ENCODE assay signal across 9 mouse cellular contexts in the genomic region with DNA sequence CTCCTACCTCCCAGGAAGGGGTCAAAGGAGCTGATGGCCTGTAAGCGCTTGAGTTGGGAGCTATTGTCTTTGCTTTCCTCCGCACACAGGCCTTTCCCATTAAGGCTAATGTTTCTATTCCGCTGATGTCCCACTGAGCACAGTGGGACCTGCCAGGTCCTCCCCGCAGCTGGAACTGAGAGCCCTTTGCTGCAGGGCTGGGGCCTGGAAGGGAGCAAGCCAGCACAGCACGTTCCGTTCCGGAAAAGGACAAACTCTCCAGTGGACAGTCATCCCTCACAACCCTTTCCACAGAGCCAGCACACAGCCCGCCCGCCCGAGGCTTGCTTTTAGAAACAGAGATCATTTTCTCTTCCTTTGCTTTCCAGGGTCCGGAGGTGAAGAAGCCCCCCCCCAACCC.
A peak's percentile ranks its signal among the peaks of the same experiment; 100 is the strongest.
DNase-seq lines count a peak whose midpoint lies in the region; ATAC-seq lines count a peak whose summit lies in the region.
"Had no signal": no experiment of that assay in that cellular context is flagged by ENCODE, and none has a peak within 500 bp of the region (broad histone marks: within the 10 kb centered on the region; RNA-seq: fewer than 3 reads in every experiment).

No protein-coding gene starts in this region.

- ATAC-seq in midbrain, embryonic 13.5 days = 0 out of 2 replicates have a peak, but pooled peaks have one; percentile 54
- ATAC-seq: Patski had no signal

- peak overlapping the region; percentile 22; the same call in 1 of the 2 replicates for H3K4me2 ChIP-seq in midbrain, embryonic 13.5 days (replicated peaks)

- no peaks in the 10 kb centered on the region for H3K27me3 ChIP-seq in limb, embryonic 10.5 days (ENCODE audit: low read depth, poor library complexity, severe bottlenecking)
- H3K27me3 ChIP-seq in midbrain, embryonic 13.5 days = no peaks in the 10 kb centered on the region
- H3K27me3 ChIP-seq: Patski had no signal

- peaks cover 49% of the 10 kb centered on the region for H3K4me1 ChIP-seq in limb, embryonic 10.5 days
- H3K4me1 ChIP-seq in midbrain, embryonic 13.5 days (replicated peaks) = peaks cover 14% of the 10 kb centered on the region

- WGBS in limb, embryonic 10.5 days = 26% methylated on average over 11 of the region's 11 CpGs
- WGBS in midbrain, embryonic 13.5 days = 11% methylated on average over 11 of the region's 11 CpGs

- H3K27ac ChIP-seq in limb, embryonic 10.5 days = peak overlapping the region; percentile 83
- H3K27ac ChIP-seq in midbrain, embryonic 13.5 days = no peak overlapping the region

- H3K9ac ChIP-seq in midbrain, embryonic 13.5 days (replicated peaks) = no peak overlapping the region

- H3K9me3 ChIP-seq in limb, embryonic 10.5 days (replicated peaks) = no peaks in the 10 kb centered on the region
- no peaks in the 10 kb centered on the region for H3K9me3 ChIP-seq in midbrain, embryonic 13.5 days

- H3K4me3 ChIP-seq in limb, embryonic 10.5 days = peak overlapping the region; percentile 15; the same call in 1 of the 2 replicates
- no peak overlapping the region for H3K4me3 ChIP-seq in midbrain, embryonic 13.5 days (replicated peaks)

- no peaks in the 10 kb centered on the region for H3K36me3 ChIP-seq in limb, embryonic 10.5 days
- no peaks in the 10 kb centered on the region for H3K36me3 ChIP-seq in midbrain, embryonic 13.5 days

- peak; percentile 43 to 49 for DNase-seq in right cerebral cortex, postnatal 10 days (ENCODE audit: low spot score in 2 of 2)
- no peak for DNase-seq in right cerebral cortex, adult 2 months (ENCODE audit: low spot score in 2 of 2)
- DNase-seq in forelimb bud, embryonic 11.5 days (ENCODE audit: low read depth, low spot score) = peak; percentile 26
- DNase-seq in heart, postnatal 4 days = peak; percentile 47
- peak; percentile 51 for DNase-seq in limb, embryonic 10.5 days (ENCODE audit: low spot score)
- peak; percentile 47 to 83 for DNase-seq in urinary bladder, postnatal 36 days (ENCODE audit: low spot score in 2 of 2)
- no peak for DNase-seq in thymus, postnatal 4 days

Comparison
In these comparisons a context has a peak if more than half of its experiments do, and no peak if none do; other contexts are left out.
1. DNase-seq: peak in right cerebral cortex, postnatal 10 days (2 of 2), forelimb bud, embryonic 11.5 days (single experiment), heart, postnatal 4 days (single experiment), limb, embryonic 10.5 days (single experiment) and urinary bladder, postnatal 36 days (2 of 2); none in right cerebral cortex, adult 2 months (0 of 2) and thymus, postnatal 4 days (single experiment).